Mouse (Mus musculus) lung, postnatal 4 days (tissue): Measurements from ENCODE around the gene Wdr46.

ENCODE experiments used
- DNase-seq, 2 experiments: peaks; one replicate each; pipeline ENCODE4 v3.0.0; 2021

Wdr46 gene

DNA sequence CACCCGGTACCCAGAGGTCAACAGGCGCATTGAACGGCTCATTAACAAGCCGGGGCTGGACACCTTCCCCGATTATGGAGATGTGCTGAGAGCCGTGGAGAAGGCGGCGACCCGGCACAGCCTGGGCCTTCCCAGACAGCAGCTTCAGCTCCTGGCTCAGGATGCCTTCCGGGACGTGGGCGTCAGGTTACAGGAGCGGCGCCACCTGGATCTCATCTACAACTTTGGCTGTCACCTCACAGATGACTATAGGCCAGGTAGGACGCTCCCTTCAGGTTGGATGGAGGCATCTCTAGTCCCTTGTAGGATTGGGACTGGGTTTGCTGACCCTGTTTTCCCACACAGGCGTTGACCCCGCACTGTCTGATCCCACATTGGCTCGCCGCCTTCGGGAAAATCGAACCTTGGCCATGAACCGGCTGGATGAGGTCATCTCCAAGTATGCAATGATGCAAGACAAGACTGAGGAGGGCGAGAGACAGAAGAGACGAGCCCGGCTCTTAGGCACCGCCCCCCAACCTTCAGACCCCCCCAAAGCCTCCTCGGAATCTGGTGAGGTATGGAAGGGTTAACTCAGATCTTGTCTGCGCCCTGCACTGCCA is 28.5 kb upstream of the Wdr46 start:
- DNase-seq, result no peak

DNA sequence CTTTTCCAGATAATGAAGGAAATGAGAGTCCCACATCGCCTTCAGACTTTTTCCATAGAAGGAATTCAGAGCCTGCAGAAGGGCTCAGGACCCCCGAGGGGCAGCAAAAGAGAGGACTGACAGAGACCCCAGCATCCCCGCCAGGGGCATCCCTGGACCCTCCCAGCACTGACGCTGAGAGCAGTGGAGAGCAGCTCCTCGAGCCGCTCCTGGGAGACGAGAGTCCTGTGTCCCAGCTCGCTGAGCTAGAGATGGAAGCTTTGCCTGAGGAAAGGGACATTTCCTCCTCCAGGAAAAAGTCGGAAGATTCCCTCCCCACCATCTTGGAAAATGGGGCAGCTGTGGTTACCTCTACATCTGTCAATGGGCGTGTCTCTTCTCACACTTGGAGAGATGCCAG is 27.2 kb upstream of the Wdr46 start:
- DNase-seq, result no peak

DNA sequence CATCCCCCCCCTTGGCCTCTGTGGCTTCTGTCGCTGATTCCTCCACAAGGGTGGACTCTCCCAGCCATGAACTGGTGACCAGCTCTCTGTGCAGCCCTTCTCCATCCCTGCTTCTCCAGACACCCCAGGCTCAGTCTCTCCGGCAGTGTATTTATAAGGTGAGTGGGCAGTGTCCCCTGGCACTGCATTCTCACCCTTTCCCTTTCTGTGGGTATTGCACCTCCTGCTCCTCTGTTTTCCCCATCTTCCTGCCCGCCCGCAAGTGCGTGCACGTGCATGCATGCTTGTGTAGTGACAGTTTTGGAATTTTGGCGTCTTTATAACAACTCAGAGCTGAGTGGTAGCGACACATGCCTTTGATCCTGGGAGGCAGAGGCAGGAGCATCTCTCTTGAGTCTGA is 26.6 kb upstream of the Wdr46 start:
- no peak for DNase-seq

DNA sequence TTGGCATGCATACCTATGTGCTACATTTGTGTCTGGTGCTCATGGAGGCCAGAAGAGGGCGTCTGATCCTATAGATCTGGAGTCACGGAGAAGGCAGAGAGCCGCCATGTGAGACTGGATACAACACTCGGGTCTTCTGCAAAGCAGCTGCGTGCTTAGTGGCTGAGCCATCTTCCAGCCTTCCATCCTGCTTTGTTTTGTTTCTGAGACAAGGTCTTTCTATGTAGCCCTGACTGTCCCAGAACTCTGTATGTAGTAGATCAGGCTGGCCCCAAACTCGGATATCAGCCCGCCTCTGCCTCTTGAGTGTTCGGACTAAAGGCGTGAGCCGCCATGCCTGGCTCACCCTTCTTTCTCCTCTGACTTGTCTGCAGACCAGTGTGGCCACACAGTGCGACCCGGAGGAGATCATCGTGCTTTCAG is 25.5 kb upstream of the Wdr46 start:
- no peak for DNase-seq

DNA sequence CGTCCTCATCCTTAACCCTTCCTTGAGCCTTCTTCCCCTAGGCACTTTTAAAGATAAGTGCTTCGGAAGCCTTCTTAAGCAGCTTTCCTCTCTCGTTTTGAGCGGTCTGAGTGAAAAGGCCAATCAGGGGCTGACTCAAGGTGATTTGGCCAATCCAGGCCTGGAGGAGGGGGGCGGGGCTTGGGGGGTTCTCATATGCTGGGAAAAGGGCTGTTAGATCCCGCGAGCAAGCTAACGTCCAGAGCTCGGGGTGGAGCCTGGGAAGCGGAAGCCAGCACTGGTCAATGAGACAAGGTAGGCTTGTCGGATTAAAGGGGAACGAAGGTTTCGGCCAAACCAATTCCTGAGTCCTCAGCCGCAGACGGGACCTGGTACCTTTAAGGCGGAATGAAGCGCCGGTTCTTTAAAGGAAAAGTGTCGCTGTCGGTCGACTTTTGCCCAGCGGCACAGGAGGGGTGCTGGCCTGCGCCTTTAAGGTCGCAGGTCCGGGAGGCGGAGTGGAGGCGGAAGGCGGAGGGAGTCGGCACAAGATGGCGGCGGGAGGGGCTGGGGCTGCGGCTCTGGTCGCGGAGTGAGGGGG is 24.7 kb upstream of the Wdr46 start, which contains the start of the genes Tapbp and Zbtb22:
Gene Tapbp (plus strand): TSS at position 229 of the 580 bp plus-strand sequence.
Gene Zbtb22 (plus strand): TSS at position 234 of the 580 bp plus-strand sequence.
- peak; percentile 97 to 98 for DNase-seq

DNA sequence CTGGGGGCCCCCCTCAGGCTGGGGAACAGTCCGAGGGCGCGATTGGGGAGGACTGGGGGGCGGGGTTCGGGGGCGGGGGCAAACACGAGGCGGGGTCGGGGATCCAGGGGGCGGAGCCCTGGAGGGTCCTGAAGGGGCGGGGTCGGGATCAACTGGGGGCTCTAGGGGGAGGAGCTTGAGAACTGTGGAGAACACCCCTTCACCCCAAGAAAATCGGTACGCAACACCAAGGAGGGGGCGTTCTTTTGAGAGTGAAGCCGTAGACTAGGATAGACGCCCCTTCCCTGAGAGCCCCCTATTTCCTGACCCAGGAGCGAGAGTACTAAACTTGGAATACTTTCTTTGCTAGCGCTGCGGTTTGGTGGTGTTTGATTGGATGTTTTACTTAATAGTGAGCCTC is 24.2 kb upstream of the Wdr46 start:
- no peak for DNase-seq

DNA sequence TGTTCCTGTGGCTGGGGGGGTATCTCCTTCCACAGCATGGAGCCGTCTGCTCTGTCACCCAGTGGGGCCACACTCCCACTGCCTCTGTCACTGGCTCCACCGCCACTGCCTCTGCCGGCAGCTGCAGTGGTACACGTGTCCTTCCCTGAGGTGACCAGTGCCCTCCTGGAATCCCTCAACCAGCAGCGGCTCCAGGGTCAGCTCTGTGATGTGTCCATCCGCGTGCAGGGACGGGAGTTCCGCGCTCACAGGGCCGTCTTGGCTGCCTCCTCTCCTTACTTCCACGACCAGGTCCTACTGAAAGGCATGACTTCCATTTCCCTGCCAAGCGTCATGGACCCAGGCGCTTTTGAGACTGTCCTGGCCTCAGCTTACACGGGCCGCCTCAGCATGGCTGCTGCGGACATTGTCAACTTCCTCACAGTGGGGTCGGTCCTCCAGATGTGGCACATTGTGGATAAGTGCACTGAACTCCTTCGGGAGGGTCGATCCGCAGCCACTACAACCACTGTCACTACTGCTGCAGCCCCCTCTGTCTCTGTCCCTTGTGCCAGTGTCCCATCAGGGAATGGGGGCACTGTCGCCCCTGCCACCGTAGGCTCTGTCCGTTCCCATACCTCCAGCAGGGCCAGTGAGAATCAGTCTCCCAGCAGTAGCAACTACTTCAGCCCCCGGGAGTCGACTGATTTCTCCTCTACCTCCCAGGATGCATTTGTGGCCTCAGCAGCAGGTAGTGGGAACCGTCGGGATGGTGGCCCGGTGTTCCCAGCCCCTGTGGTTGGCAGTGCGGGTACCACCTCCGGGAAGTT is 23.4 kb upstream of the Wdr46 start:
- DNase-seq, result peak in 1 of 2 experiments; percentile 27

DNA sequence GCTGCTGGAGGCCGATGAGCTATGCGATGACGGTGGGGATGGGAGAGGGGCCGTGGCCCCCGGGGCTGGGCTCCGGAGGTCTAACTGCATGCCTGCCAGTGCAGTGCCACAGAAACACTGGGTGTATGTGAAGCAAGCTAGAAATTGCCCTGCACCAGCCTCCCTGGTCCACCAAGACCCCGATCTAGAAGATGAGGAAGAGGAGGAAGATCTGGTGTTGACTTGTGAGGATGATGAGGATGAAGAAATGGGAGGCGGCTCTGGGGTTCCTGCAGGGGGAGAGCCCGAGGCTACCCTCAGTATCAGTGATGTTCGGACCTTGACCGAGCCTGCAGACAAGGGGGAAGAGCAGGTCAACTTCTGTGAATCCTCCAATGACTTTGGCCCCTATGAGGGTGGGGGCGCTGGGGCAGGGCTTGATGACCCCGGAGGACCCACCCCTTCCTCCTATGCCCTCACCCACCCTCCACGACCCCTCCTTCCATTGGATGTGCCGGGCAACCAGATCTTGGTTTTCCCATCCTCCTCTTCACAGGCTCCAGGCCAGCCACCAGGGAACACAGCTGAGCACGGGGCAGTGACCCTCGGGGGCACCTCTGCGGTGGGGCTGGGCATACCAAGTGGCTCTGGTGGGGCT is 22.7 kb upstream of the Wdr46 start:
- no peak for DNase-seq

DNA sequence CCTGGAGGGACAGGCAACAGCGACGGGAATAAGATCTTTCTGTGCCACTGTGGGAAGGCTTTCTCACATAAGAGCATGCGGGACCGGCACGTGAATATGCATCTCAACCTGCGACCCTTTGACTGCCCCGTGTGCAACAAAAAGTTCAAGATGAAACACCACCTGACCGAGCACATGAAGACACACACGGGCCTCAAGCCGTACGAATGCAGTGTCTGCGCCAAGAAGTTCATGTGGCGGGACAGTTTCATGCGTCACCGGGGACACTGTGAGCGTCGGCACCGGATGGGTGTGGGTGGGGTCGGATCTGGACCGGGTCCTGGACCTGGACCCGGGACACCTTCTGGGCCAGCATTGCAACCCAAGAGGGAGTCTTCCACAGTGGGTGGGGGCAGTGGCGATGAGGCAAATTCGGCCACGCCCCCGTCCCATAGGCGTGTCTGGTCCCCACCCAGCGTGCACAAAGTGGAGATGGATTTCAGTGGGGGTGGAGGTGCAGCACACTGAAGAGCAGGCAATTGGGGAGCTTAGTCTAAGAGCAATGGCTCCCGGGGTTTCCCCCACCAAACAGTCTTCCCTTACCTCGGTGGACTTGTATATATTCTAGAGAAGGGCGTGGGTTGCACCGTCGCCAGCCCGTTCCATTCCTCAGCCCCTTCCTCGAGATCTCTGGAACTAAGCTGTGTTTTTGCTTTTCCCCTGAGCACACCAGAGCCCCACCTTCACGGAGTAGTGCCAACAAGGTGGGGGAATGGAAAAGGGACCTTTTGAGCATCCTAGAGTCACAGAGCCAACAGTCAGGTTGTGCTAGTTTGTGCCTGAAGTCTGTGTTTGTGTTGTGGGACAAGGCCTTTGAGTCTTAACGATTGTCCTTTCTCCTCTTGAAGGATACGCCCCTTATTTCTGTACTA is 21.9 kb upstream of the Wdr46 start:
- peak; percentile 43 to 52 for DNase-seq

DNA sequence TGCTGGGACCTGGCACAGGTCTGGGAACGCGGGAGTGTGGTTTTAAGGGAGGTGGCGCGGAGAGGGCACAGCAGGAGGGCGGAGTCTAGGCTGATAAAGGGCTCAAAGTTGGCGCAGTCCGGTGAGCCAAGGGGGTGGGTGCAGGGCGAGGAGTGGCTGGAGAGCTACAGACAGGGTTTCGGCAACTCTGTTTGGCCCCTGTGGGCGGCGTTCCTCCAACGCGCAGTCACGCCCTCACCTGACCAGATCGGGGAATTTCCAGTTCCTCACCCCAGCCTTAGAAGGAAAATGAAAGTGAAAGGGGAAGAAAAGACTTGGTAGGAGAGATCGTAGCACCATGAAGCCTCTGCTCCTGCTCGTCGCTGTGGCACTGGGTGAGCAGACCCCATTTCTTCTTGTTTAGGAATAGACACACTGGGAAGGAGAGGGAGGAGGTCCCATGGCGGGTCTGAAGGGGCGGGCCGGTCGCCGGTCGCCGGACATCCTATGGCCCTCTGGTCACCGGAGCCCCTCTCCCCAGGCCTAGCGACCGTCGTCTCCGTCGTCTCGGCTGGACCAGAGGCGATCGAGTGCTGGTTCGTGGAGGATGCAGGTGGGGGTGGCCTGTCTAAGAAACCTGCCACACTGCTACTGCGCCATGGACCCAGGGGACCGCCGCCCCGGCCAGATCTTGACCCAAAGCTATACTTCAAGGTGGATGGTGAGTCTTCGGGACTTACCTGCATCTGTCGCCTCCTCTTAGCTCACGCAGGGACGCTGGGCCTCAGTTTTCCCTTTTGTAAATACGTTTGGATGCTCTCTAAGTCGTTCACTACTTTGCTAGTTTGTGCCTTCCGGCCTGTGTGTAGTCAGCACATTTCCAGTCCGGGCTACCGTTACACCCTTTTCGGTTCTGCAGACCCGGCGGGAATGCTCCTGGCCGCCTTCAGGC is 20.8 kb upstream of the Wdr46 start:
- peak; percentile 91 to 94 for DNase-seq

DNA sequence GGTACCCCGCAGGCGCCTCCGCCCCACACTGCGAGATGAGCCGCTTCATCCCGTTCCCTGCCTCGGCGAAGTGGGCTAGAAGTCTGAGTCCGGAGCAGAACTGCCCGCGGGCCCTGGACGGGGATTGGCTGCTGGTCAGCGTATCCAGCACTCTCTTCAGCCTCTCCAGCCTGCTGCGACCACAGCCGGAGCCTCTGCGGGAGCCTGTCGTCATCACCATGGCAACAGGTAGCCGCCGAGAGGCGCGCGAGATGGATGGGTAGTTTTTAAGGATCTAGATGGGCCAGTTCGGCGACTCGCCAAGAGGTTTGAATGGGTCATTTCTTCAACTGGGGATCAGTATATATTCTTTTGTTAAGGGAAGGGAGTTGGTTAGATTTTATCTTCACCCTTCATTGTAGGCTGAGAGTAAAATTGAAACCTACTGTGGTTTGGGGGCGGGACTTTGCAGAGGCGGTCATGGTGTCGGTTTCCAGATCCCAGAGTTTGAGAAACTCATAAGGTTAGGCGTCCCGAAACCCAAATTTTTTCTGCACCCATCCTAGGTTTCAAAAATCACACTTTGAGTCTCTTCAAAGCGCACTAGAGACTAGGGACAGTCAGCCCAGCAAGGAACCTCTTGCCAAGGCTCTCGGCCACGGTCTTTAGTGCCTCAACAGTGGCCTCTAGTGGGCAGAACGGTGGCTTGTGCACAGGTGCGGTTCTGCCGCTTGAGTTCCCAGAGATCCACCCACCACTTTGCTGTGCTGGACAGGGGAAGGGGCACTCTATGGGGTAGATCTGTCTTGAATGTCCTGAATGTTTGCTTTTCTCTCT is 20.0 kb upstream of the Wdr46 start:
- peak; percentile 89 to 90 for DNase-seq

DNA sequence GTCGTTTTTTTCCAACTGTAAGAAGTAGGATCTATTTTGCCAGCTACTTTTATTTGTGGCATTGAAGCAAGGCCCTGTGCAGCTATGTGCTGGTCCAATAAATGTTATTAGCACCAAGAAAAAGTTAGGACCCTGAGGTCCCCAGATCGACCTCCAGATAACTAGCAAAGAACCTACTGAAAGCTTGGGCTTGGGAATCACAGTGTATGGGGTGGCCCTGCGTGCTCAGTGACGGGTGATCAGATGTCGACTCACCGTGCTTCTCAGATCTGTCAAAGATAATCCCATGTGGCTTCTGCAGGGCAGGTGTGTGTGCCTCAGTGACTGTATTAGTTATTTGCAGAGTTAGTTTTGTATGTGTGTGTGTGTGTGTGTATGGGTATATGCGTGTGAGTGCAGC is 19.1 kb upstream of the Wdr46 start:
- no peak for DNase-seq

DNA sequence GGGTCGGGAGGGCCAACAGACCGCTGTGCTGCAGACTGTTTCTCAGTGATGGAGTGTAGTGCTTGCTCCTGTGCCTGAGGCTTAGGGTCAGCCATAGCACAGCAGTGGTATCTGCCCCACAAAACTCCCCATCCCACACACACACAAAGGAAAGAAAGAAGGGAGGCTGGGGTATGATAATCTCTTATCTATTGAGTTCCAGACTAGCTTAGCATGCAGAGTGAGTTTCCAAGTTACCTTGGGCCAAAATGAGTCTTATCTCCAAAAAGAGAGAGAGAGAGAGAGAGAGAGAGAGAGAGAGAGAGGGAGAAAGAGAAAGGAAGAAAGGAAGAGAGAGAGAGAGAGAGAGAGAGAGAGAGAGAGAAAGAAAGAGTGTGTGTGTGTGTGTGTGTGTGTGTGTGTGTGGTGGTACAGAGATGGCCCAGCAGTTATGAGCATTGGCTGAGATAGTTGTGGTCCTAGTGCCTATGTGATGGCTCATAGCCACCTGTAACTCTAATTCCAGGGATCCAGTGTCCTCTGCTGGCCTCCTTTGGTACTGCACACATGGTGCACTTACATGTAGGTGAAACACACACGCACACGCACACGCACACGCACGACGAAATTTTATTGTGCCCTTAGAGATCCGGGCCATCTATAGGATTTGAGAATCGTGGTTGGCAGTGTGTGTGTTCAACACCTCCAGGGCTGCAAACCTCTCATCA is 15.7 kb upstream of the Wdr46 start:
- DNase-seq, result peak in 1 of 2 experiments; percentile 68

DNA sequence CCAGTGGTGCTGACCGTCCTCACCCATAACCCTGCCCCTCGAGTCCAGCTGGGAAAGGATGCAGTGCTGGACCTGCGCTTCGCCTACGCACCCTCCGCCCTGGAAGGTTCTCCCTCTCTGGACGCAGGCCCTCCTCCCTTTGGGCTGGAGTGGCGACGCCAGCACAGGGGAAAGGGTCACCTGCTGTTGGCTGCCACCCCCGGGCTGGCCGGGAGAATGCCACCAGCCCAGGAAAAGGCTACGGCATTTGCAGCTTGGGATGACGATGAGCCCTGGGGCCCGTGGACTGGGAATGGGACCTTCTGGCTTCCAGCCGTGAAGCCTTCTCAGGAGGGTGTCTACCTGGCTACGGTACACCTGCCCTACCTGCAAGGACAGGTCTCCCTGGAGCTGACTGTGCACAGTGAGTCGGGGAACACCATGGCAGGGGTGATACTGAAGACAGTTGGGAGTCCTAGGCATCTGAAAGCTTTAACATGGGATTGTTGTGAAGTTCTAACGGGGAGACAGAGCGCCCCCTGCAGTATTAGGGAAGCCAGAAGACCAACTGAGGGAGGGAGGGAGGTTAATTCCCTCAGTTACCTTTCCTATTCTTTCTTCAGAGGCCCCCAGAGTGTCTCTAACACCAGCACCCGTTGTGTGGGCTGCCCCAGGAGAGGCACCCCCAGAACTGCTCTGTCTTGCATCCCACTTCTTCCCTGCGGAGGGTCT is 14.9 kb upstream of the Wdr46 start:
- no peak for DNase-seq

DNA sequence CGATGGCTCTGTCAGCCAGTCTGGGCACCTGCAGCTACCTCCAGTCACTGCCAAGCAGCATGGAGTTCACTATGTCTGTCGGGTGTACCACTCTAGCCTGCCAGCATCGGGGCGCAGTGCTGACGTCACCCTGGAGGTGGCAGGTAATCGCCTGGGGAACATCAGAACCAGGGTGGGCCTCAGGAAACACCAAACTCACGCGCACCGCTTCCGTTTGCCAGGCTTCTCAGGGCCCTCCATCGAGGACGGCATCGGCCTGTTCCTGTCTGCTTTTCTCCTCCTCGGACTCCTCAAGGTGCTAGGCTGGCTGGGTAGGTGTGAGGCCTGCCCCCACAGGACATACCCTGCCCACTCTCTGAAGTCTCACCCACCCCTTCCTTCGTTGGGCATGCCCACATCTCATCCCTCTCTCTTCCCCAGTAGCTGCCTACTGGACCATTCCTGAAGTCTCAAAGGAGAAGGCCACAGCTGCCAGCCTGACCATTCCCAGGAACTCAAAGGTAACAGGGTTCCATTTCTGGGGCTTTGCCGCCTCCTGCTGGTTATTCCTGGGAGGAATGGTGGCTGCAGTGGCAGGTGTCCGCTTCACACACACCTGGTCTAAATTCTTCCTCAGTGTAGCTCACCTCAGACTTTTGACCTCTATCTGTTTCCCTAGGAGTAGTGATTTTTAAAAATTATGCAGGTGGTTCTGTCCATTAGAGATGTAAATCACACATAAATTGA is 14.1 kb upstream of the Wdr46 start:
- peak in 1 of 2 experiments; percentile 51 for DNase-seq

DNA sequence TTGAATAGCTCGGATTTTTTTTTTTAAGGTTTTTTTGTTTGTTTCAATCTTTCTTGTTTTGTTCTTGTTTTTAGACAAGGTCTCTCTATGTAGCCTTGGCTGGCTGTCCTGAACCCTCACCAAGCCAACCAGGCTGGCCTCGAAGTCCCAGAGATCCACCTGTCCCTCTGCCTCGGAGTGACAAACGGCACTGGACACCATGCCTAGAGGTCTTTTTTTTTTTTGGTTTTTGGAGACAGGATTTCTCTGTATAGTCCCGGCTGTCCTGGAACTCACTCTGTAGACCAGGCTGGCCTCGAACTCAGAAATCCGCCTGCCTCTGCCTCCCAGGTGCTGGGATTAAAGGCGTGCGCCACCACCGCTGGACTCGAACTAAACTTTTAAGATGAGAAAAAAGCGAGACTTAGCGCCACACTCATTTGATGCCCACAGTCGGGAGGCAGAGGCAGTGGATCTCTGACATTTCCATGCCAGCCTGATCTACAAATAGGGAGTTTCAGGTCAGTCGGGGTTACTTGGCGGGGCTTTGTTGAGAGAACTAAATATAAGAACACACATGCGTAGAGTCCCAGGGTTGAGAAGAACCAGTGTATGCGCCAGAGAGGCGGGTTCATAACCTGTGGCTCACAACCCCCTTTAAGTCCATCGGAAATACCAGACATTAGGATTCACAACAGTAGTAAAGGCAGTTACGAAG is 12.1 kb upstream of the Wdr46 start:
- peak in 1 of 2 experiments; percentile 16 for DNase-seq
